ENCODE assay signal across 14 mouse cellular contexts in the genomic region with DNA sequence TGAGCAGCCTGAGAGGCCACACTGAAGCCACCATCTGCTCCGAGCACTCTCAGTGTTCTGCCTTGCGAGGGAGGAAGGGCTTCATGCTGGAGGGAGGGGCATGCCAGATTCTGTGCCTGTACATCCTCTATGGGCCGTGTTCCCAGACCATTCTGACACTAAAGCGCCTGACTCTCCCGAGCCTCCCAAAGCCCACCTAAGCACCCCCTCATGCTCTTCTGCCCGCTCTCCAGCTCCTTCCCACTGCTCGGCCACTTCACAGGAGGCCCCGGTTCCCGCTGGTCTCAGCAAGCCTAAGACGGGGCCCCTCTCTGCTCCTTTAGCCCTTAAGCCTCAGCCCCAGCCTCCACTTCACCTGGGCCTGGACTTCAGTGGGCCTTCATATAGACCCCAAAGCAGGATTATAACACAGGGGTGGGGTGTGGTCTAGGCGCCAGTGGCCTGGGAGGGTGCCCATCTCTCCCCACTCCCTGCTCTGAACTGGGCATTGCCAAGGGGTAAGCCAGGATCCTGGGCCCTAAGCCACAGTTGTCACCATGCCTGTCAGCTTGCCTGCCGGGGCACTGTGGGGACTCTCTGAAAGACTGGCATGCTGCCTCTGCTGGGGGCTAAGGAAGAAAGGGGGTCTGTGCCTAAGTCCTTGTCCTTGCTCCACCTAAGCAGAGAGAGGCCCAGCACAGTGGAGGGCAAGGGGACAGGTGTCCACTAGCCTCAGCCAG.
DNase-seq lines count a peak whose midpoint lies in the region.
"Had no signal": no experiment of that assay in that cellular context is flagged by ENCODE, and none has a peak within 500 bp of the region (broad histone marks: within the 10 kb centered on the region; RNA-seq: fewer than 3 reads in every experiment).

No protein-coding gene starts in this region.

- peak; percentile 90 for DNase-seq in heart, adult 11 months
- no peak for DNase-seq in heart, adult 9 months (ENCODE audit: low spot score in 2 of 2)
- peak; percentile 6 for DNase-seq in kidney, postnatal 10 days
- no peak for DNase-seq in kidney, adult 18-20 months
- DNase-seq in thymus, postnatal 14 days, result peak; percentile 3
- no peak for DNase-seq in thymus, adult 18-20 months
- no peak for DNase-seq in embryo, embryonic 10 days (ENCODE audit: low spot score)
- DNase-seq: adrenal gland, adult 2 months; cerebellum, adult 9-10 months; forebrain, postnatal 0 days; kidney, postnatal 36 days; layer of hippocampus, adult 9-11 months; liver, embryonic 13.5 days; lung, postnatal 4 days had no signal

Comparison
In these comparisons a context has a peak if more than half of its experiments do, and no peak if none do; other contexts are left out.
1. DNase-seq: peak in heart, adult 11 months (single experiment), kidney, postnatal 10 days (single experiment) and thymus, postnatal 14 days (single experiment); none in heart, adult 9 months (0 of 2), kidney, adult 18-20 months (single experiment), thymus, adult 18-20 months (0 of 2) and embryo, embryonic 10 days (single experiment).